Mouse (Mus musculus): Measurements from ENCODE around the gene Phlda3. TPM values are rescaled to one million over a fixed set of nuclear protein-coding genes. Genes with fewer than 3 reads are reported as not detected.

The Phlda3 gene
- polyA plus RNA-seq, 1 experiment from 2014 or later = 82.0 TPM

GRCm38 (mm10) chr1:135780649-135781048 lies 14.7 kb downstream of the Phlda3 start:
- peaks cover 5% of the 10 kb centered on the region; the same call in 1 of the 2 replicates for H3K4me1 ChIP-seq (ENCODE audit: insufficient read depth, low read depth, low read length)
- H3K36me3 ChIP-seq (ENCODE audit: insufficient read depth, low read length) = no peaks in the 10 kb centered on the region
- no peak overlapping the region for H3K9ac ChIP-seq (replicated peaks; ENCODE audit: low read depth)

DNA sequence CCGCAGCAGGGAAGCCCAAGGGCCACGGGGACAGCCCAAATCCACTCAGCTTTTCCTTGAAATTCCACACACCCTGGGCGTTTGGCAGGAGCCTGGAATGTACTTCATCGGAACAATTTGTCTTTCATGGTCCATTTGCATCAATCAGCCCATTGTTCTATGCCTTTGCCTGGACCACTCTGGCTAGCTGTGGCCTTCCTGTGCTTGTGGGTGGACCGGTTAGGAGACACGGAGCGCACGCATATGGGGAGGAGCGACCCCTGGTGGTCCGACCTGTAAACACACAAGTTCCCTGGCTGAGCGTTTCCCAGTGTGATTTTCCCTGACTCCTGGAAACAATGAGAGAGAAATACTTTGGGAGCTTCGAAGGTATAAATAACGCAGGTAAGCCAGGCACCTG lies 15.3 kb downstream of the Phlda3 start:
- DNase-seq (ENCODE audit: low spot score) (peak; percentile 88), ATAC-seq (peak; percentile 55)
- Histone ChIP-seq H3K4me2 (replicated peaks; ENCODE audit: low read depth, low read length) (no peak overlapping the region), H3K27me3 (replicated peaks; ENCODE audit: insufficient read depth, low read length) (no peaks in the 10 kb centered on the region), H3K4me1 (ENCODE audit: insufficient read depth, low read depth, low read length) (peaks cover 5% of the 10 kb centered on the region; the same call in 1 of the 2 replicates), H3K9ac (replicated peaks; ENCODE audit: low read depth) (no peak overlapping the region), H3K36me3 (ENCODE audit: insufficient read depth, low read length) (no peaks in the 10 kb centered on the region), H3K9me3 (ENCODE audit: low read length) (no peaks in the 10 kb centered on the region), H3K27ac (ENCODE audit: low read length) (no peak overlapping the region), H3K4me3 (ENCODE audit: low read depth, low read length) (no peak overlapping the region)
- TF ChIP-seq CTCF (IDR thresholded peaks at IDR 0.05) = peak; percentile 97
- peak; percentile 55; the same call in 1 of the 2 replicates for TF ChIP-seq EP300 (IDR thresholded peaks at IDR 0.05)
- WGBS = 9% methylated on average over 13 of the region's 13 CpGs

More at GRCm38 (mm10) chr1:135780649-135781048, 14.7 kb downstream of the Phlda3 start:
- no peak for TF ChIP-seq CTCF (IDR thresholded peaks at IDR 0.05)
- no peak for TF ChIP-seq EP300 (IDR thresholded peaks at IDR 0.05)
- H3K4me2 ChIP-seq (replicated peaks; ENCODE audit: low read depth, low read length) = no peak overlapping the region
- ATAC-seq (no peak), DNase-seq (ENCODE audit: low spot score) (no peak)
- no peak overlapping the region for H3K27ac ChIP-seq (ENCODE audit: low read length)
- no peaks in the 10 kb centered on the region for H3K9me3 ChIP-seq (ENCODE audit: low read length)
- no peak overlapping the region for H3K4me3 ChIP-seq (ENCODE audit: low read depth, low read length)
- H3K27me3 ChIP-seq (replicated peaks; ENCODE audit: insufficient read depth, low read length) = no peaks in the 10 kb centered on the region
- 44% methylated on average over 4 of the region's 4 CpGs for WGBS

- TF ChIP-seq EP300 (IDR thresholded peaks at IDR 0.05) = peak; percentile 61
- 0 out of 2 replicates have a peak, but pooled peaks have one; percentile 4 for TF ChIP-seq CTCF (IDR thresholded peaks at IDR 0.05)
- ATAC-seq = peak; percentile 80
Measured at GRCm38 (mm10) chr1:135782816-135783215, 16.9 kb downstream of the Phlda3 start.

GRCm38 (mm10) chr1:135787799-135788198 lies 21.9 kb downstream of the Phlda3 start:
- Histone ChIP-seq H3K27ac (ENCODE audit: low read length) (no peak overlapping the region), H3K4me3 (ENCODE audit: low read depth, low read length) (no peak overlapping the region), H3K9ac (replicated peaks; ENCODE audit: low read depth) (no peak overlapping the region), H3K4me2 (replicated peaks; ENCODE audit: low read depth, low read length) (no peak overlapping the region), H3K9me3 (ENCODE audit: low read length) (no peaks in the 10 kb centered on the region), H3K4me1 (ENCODE audit: insufficient read depth, low read depth, low read length) (no peaks in the 10 kb centered on the region; the same call in 1 of the 2 replicates), H3K36me3 (ENCODE audit: insufficient read depth, low read length) (no peaks in the 10 kb centered on the region), H3K27me3 (replicated peaks; ENCODE audit: insufficient read depth, low read length) (no peaks in the 10 kb centered on the region)
- 48% methylated on average over 3 of the region's 3 CpGs for WGBS
- peak; percentile 48 for ATAC-seq
- no peak for TF ChIP-seq EP300 (IDR thresholded peaks at IDR 0.05)
- TF ChIP-seq CTCF (IDR thresholded peaks at IDR 0.05) = peak; percentile 86
- DNase-seq (ENCODE audit: low spot score) = peak; percentile 88

More at GRCm38 (mm10) chr1:135782816-135783215, 16.9 kb downstream of the Phlda3 start:
- Histone ChIP-seq H3K9me3 (ENCODE audit: low read length) (no peaks in the 10 kb centered on the region), H3K9ac (replicated peaks; ENCODE audit: low read depth) (no peak overlapping the region), H3K4me3 (ENCODE audit: low read depth, low read length) (no peak overlapping the region), H3K36me3 (ENCODE audit: insufficient read depth, low read length) (no peaks in the 10 kb centered on the region), H3K27me3 (replicated peaks; ENCODE audit: insufficient read depth, low read length) (no peaks in the 10 kb centered on the region), H3K4me1 (ENCODE audit: insufficient read depth, low read depth, low read length) (peaks cover 5% of the 10 kb centered on the region; the same call in 1 of the 2 replicates), H3K27ac (ENCODE audit: low read length) (peak overlapping the region; percentile 8), H3K4me2 (replicated peaks; ENCODE audit: low read depth, low read length) (no peak overlapping the region)
- peak; percentile 64 for DNase-seq (ENCODE audit: low spot score)
- 49% methylated on average over 10 of the region's 10 CpGs for WGBS

- H3K4me1 ChIP-seq (ENCODE audit: insufficient read depth, low read depth, low read length) = peaks cover 4% of the 10 kb centered on the region
- H3K27me3 ChIP-seq (replicated peaks; ENCODE audit: insufficient read depth, low read length) = no peaks in the 10 kb centered on the region
- TF ChIP-seq CTCF (IDR thresholded peaks at IDR 0.05) (peak; percentile 64), EP300 (IDR thresholded peaks at IDR 0.05) (no peak)
- H3K4me3 ChIP-seq (ENCODE audit: low read depth, low read length) = no peak overlapping the region
- DNase-seq (ENCODE audit: low spot score) = peak; percentile 77
- no peak overlapping the region for H3K4me2 ChIP-seq (replicated peaks; ENCODE audit: low read depth, low read length)
- peak; percentile 51 for ATAC-seq
- no peak overlapping the region for H3K27ac ChIP-seq (ENCODE audit: low read length)
- no peaks in the 10 kb centered on the region for H3K9me3 ChIP-seq (ENCODE audit: low read length)
- no peak overlapping the region for H3K9ac ChIP-seq (replicated peaks; ENCODE audit: low read depth)
- WGBS = 21% methylated on average over 10 of the region's 10 CpGs
- no peaks in the 10 kb centered on the region for H3K36me3 ChIP-seq (ENCODE audit: insufficient read depth, low read length)
Measured at GRCm38 (mm10) chr1:135788708-135789107, 22.8 kb downstream of the Phlda3 start.

DNA sequence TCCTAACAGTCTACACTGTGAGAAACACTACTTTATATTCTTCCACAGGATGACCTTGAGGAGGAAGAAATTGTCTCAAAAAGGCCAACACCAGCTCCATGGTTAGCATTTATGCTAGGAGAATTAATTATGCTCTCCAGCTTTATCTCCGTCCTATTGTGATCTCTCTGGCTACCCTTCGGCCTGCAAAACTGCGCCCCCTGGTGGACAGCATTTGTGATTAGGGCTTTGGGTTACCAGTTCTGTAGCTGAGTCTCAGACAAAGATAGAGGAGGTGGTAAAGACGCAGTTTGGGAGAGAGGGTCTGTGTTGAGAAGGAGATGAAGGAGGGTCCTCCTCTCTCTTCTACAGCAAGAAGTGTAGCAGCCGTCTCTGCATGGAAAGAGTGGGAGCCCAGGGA lies 23.9 kb downstream of the Phlda3 start:
- no peak overlapping the region for H3K4me3 ChIP-seq (ENCODE audit: low read depth, low read length)
- DNase-seq (ENCODE audit: low spot score) (peak; percentile 80), ATAC-seq (no peak)
- peaks cover 4% of the 10 kb centered on the region; the same call in 1 of the 2 replicates for H3K4me1 ChIP-seq (ENCODE audit: insufficient read depth, low read depth, low read length)
- H3K9ac ChIP-seq (replicated peaks; ENCODE audit: low read depth) = no peak overlapping the region
- 5% methylated on average over 5 of the region's 5 CpGs for WGBS
- no peak overlapping the region for H3K4me2 ChIP-seq (replicated peaks; ENCODE audit: low read depth, low read length)
- no peaks in the 10 kb centered on the region for H3K36me3 ChIP-seq (ENCODE audit: insufficient read depth, low read length)
- TF ChIP-seq CTCF (IDR thresholded peaks at IDR 0.05) (peak; percentile 96), EP300 (IDR thresholded peaks at IDR 0.05) (no peak)
- no peaks in the 10 kb centered on the region for H3K27me3 ChIP-seq (replicated peaks; ENCODE audit: insufficient read depth, low read length)
- H3K9me3 ChIP-seq (ENCODE audit: low read length) = no peaks in the 10 kb centered on the region
- no peak overlapping the region for H3K27ac ChIP-seq (ENCODE audit: low read length)
